In the genomic region with DNA sequence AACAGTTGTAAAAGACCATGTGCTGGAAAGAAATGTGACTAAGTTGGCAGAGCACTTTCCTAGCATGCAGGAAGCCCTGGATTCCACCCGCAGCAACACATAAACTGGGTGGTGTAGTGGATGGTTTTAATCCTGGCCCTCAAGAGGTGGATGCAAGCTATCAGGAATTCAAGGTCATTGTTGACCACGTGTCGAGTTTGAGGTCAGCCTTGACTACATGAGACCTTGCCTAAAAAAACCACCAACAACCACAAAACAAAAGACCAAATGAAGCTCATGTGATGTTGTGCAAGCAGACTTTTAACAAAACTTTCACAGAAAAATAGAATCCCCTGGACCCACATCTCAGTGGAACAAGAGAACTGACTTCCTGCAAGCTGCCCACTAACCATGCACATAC, we compare ENCODE assay signal across 22 mouse cellular contexts.
"Had no signal": no experiment of that assay in that cellular context is flagged by ENCODE, and none has a peak within 500 bp of the region (broad histone marks: within the 10 kb centered on the region; RNA-seq: fewer than 3 reads in every experiment).

No protein-coding gene starts in this region.

- H3K4me3 ChIP-seq: lung, embryonic 15.5 days; megakaryocyte, embryonic 14.5 days; midbrain, embryonic 13.5 days; midbrain, embryonic 15.5 days; myocyte; neural tube, embryonic 13.5 days; neural tube, embryonic 15.5 days had no signal

- H3K4me2 ChIP-seq: lung, embryonic 15.5 days; midbrain, embryonic 11.5 days; midbrain, embryonic 13.5 days; midbrain, embryonic 15.5 days; neural tube, embryonic 13.5 days; neural tube, embryonic 15.5 days had no signal

- H3K27ac ChIP-seq: lung, embryonic 15.5 days; macrophage; midbrain, embryonic 13.5 days; midbrain, embryonic 15.5 days; neural tube, embryonic 13.5 days; neural tube, embryonic 15.5 days had no signal

- ATAC-seq: liver, postnatal 0 days; lung, postnatal 0 days; midbrain, embryonic 13.5 days; midbrain, embryonic 15.5 days had no signal

- H3K36me3 ChIP-seq: lung, embryonic 15.5 days; midbrain, embryonic 13.5 days; midbrain, embryonic 15.5 days; neural tube, embryonic 13.5 days; neural tube, embryonic 15.5 days had no signal

- DNase-seq: liver, postnatal 0 days; lung, adult 2 months; lung, postnatal 14 days; lung, postnatal 36 days; retina, postnatal 1 day; right cerebral cortex, adult 18-20 months; right cerebral cortex, postnatal 25 days; right cerebral cortex, postnatal 4 days; spleen, adult 18-20 months; thymus, adult 18-20 months; thymus, postnatal 14 days; thymus, postnatal 36 days had no signal

- H3K9ac ChIP-seq: liver, postnatal 0 days; lung, embryonic 15.5 days; midbrain, embryonic 13.5 days; midbrain, embryonic 15.5 days; neural tube, embryonic 13.5 days; neural tube, embryonic 15.5 days had no signal

- H3K9me3 ChIP-seq: lung, embryonic 15.5 days; megakaryocyte, embryonic 14.5 days; midbrain, embryonic 13.5 days; midbrain, embryonic 15.5 days; neural tube, embryonic 13.5 days; neural tube, embryonic 15.5 days had no signal
